Mouse (Mus musculus) liver, postnatal 0 days (tissue): Measurements from ENCODE around the gene Mapk3.

ENCODE experiments used
- CTCF ChIP-seq: sonication (generic); IDR thresholded peaks from 2 replicates; pipeline ENCODE4 v1.5.1; 2016; ENCODE audit warnings: antibody characterized with exemption, low read depth
- EP300 ChIP-seq: IDR thresholded peaks from 2 replicates; pipeline ENCODE4 v1.6.1; 2016; ENCODE audit warnings: antibody characterized with exemption, low read depth, mild to moderate bottlenecking

DNA sequence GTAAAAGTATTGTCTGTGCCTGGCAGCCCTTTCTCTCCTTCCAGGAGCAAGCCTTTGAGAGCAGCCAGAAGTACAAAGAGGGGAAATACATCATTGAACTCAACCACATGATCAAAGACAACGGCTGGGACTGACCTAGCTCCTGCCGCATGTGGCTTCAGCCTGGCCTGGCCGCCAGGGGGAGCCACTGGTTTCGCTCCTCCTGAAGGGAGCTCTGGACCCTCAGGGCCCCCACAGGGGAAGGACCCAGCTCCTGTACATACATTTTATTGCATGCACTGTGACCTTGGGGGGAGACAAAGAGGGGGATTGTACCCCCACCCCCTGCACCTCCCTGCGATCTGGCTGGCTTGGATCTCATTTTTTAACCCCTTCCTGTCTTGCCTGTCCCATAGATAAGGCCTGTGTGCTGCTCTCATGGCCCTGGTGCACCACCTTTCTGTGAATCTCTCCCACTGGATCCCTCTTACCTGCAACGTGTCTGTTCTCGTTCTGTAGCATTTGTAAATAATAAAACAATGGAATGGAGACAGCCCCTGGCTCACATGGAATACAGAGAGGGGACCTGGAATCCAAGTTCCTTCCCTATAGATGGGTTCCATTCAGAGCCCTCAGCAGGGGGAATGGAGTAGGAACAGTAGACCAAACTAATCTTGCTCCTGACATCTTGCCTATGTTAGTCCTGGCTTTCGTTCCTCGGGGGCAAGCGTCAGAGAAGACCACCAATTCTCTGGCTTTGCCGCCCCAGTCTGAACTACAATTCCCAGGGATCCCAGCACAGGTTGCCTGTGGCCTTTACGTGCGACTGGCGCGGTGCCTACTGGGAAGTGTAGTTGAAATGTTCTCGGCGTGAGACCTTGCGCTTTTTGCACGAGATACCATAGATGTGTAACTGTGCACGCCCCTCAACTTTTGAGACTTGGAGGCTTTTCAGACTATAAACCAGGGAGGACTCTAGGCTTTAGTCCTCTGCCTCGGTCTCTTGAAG, 20.9 kb downstream of the Mapk3 start:
- TF ChIP-seq CTCF, result peak; percentile 98
- TF ChIP-seq EP300, result no peak
